Mouse (Mus musculus) thymus, postnatal 4 days (tissue): ENCODE measurements around the gene Irf1.

Experiments
- DNase-seq: peaks from one replicate; pipeline ENCODE4 v3.0.0; 2021

Irf1 gene

GRCm38 (mm10) chr11:53761822-53762221 lies 8.0 kb upstream of the Irf1 start:
- peak; percentile 18 for DNase-seq

GRCm38 (mm10) chr11:53762426-53762825 lies 7.4 kb upstream of the Irf1 start:
- DNase-seq, result peak; percentile 14

- peak; percentile 82 for DNase-seq
Measured at GRCm38 (mm10) chr11:53762827-53763495, 6.9 kb upstream of the Irf1 start.

- peak; percentile 97 for DNase-seq
Measured at GRCm38 (mm10) chr11:53763496-53764140, 6.2 kb upstream of the Irf1 start.

GRCm38 (mm10) chr11:53764581-53764980 lies 5.2 kb upstream of the Irf1 start:
- peak; percentile 24 for DNase-seq

- DNase-seq, result no peak
Measured at GRCm38 (mm10) chr11:53768422-53769184, 1.2 kb upstream of the Irf1 start.

GRCm38 (mm10) chr11:53769185-53769576 lies 633 bp upstream of the Irf1 start:
- DNase-seq, result no peak

GRCm38 (mm10) chr11:53770125-53770791 lies 444 bp downstream of the Irf1 start:
- peak; percentile 82 for DNase-seq

- DNase-seq, result no peak
Measured at GRCm38 (mm10) chr11:53771001-53771744, 1.4 kb downstream of the Irf1 start.

- no peak for DNase-seq
Measured at GRCm38 (mm10) chr11:53772536-53772935, 2.7 kb downstream of the Irf1 start.

- DNase-seq, result no peak
Measured at GRCm38 (mm10) chr11:53773087-53773486, 3.3 kb downstream of the Irf1 start, which contains the start of gene Gm17334. TSS of gene Gm17334 (minus strand) at chr11:53773187.

GRCm38 (mm10) chr11:53773641-53774360 lies 4.0 kb downstream of the Irf1 start:
- DNase-seq, result no peak

GRCm38 (mm10) chr11:53774659-53775255 lies 4.9 kb downstream of the Irf1 start:
- DNase-seq, result no peak

GRCm38 (mm10) chr11:53777736-53778135 lies 7.9 kb downstream of the Irf1 start:
- no peak for DNase-seq

GRCm38 (mm10) chr11:53778455-53778854 lies 8.6 kb downstream of the Irf1 start:
- DNase-seq, result peak; percentile 42

GRCm38 (mm10) chr11:53779808-53780207 lies 10.0 kb downstream of the Irf1 start:
- DNase-seq, result no peak

- no peak for DNase-seq
Measured at GRCm38 (mm10) chr11:53780262-53780661, 10.4 kb downstream of the Irf1 start.

GRCm38 (mm10) chr11:53781201-53781775 lies 11.5 kb downstream of the Irf1 start:
- DNase-seq, result no peak

GRCm38 (mm10) chr11:53781964-53782363 lies 12.2 kb downstream of the Irf1 start:
- no peak for DNase-seq

- no peak for DNase-seq
Measured at GRCm38 (mm10) chr11:53783288-53783687, 13.5 kb downstream of the Irf1 start.
